Mouse (Mus musculus) T-helper 1 cell (primary cell): Measurements from ENCODE around the gene Pgbd1.
"Not testable (repeated sequence)": the region's sequence is repeated elsewhere in the genome, so short reads cannot be mapped to it uniquely, and the experiment has no call there.

Experiments
- in situ Hi-C: fragments of 300-600 bp; cut with MboI, MseI; formaldehyde crosslinking; loops from one replicate; pipeline ENCODE4 v1.15.1; 2025; ENCODE audit warnings: high pct_unique_total_duplicates

Pgbd1 gene

GRCm38 (mm10) chr13:21415750-21416149, 25.1 kb downstream of the Pgbd1 start:
- in situ Hi-C loops, result no loop called here

- in situ Hi-C loops, result no loop called here
Measured at GRCm38 (mm10) chr13:21415266-21415665, 25.6 kb downstream of the Pgbd1 start.

GRCm38 (mm10) chr13:21414231-21415212, 26.3 kb downstream of the Pgbd1 start:
- in situ Hi-C loops, result loop anchor here (5.0 kb wide), 1 partner anchor 33 kb away; no protein-coding TSS in a partner anchor

- in situ Hi-C loops, result no loop called here
Measured at GRCm38 (mm10) chr13:21408805-21409459, 31.9 kb downstream of the Pgbd1 start.

- in situ Hi-C loops, result no loop called here
Measured at GRCm38 (mm10) chr13:21407969-21408804, 32.7 kb downstream of the Pgbd1 start.

- in situ Hi-C loops, result no loop called here
Measured at GRCm38 (mm10) chr13:21407341-21407740, 33.5 kb downstream of the Pgbd1 start.

GRCm38 (mm10) chr13:21402848-21403247, 38.0 kb downstream of the Pgbd1 start:
- in situ Hi-C loops, result no loop called here

GRCm38 (mm10) chr13:21402287-21402846, 38.5 kb downstream of the Pgbd1 start, which contains the start of gene Zkscan3:
Gene Zkscan3 (minus strand): TSS chr13:21402755.
- in situ Hi-C loops, result no loop called here

- in situ Hi-C loops, result no loop called here
Measured at GRCm38 (mm10) chr13:21401636-21402286, 39.1 kb downstream of the Pgbd1 start.

- in situ Hi-C loops, result no loop called here
Measured at GRCm38 (mm10) chr13:21401166-21401565, 39.7 kb downstream of the Pgbd1 start.

- in situ Hi-C loops, result no loop called here
Measured at GRCm38 (mm10) chr13:21397486-21397885, 43.4 kb downstream of the Pgbd1 start.

- in situ Hi-C loops, result not testable (repeated sequence)
Measured at GRCm38 (mm10) chr13:21396048-21396447, 44.8 kb downstream of the Pgbd1 start.

GRCm38 (mm10) chr13:21395623-21396022, 45.2 kb downstream of the Pgbd1 start:
- in situ Hi-C loops, result no loop called here

- in situ Hi-C loops, result no loop called here
Measured at GRCm38 (mm10) chr13:21395211-21395610, 45.6 kb downstream of the Pgbd1 start.

GRCm38 (mm10) chr13:21377773-21378172, 63.1 kb downstream of the Pgbd1 start:
- in situ Hi-C loops, result no loop called here

GRCm38 (mm10) chr13:21372700-21373099, 68.2 kb downstream of the Pgbd1 start:
- in situ Hi-C loops, result no loop called here
